Mouse (Mus musculus): ENCODE measurements around the gene Ptprm. TPM values are rescaled to one million over a fixed set of nuclear protein-coding genes. Genes with fewer than 3 reads are reported as not detected.

Gene Ptprm
- polyA plus RNA-seq, 1 experiment from 2014 or later = 35.9 TPM

DNA sequence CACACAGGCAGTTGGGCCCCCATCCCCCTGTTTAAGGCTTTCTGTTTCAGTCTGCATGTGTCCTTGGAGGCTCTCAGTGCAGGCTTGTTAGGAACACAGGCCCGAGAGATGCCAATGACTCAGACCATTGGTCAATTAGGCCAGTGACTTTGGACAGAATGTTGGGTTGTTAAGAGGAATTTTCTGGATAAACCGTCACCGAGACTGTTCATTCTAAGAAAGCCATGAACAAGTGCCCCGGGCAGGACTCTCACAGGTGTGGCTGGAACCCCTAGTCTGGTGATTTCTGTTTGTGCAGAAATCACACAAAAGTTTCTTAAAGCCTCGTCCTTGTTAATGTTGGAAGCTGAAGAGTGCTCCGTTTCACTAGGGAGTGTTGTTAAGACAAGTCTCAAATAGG is 615.9 kb downstream of the Ptprm start:
- Histone ChIP-seq H3K27me3 (replicated peaks; ENCODE audit: insufficient read depth, low read length) (no peaks in the 10 kb centered on the region), H3K27ac (ENCODE audit: low read length) (peak overlapping the region; percentile 77), H3K9ac (replicated peaks; ENCODE audit: low read depth) (no peak overlapping the region), H3K36me3 (ENCODE audit: insufficient read depth, low read length) (no peaks in the 10 kb centered on the region), H3K9me3 (ENCODE audit: low read length) (no peaks in the 10 kb centered on the region), H3K4me3 (ENCODE audit: low read depth, low read length) (no peak overlapping the region), H3K4me2 (replicated peaks; ENCODE audit: low read depth, low read length) (no peak overlapping the region), H3K4me1 (ENCODE audit: insufficient read depth, low read depth, low read length) (no peaks in the 10 kb centered on the region; the same call in 1 of the 2 replicates)
- TF ChIP-seq CTCF (IDR thresholded peaks at IDR 0.05) = no peak
- peak; percentile 22; the same call in 1 of the 2 replicates for TF ChIP-seq EP300 (IDR thresholded peaks at IDR 0.05)
- ATAC-seq (peak; percentile 22), DNase-seq (ENCODE audit: low spot score) (peak; percentile 30)
- WGBS = 60% methylated on average over 6 of the region's 6 CpGs

DNA sequence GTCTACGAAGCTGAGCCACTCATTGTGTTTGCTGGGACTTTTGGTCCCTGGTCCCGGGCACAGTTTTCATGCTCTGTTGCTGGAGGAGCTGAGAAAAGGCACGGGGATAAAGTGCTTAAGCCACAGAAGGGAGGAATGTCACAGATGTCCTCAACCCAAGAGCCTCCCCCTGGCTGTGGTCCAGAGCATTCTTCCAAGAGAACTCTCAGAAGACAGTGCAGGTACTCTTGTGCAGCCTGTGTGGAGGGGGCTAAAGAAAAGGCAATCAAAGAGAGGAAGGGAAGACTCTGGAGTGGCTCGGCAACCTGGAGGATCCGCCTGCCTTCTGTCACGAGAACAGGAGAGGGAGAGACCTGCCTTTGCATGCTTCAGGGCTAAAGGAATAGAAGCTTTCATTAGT is 617.8 kb downstream of the Ptprm start:
- no peaks in the 10 kb centered on the region for H3K9me3 ChIP-seq (ENCODE audit: low read length)
- H3K4me1 ChIP-seq (ENCODE audit: insufficient read depth, low read depth, low read length) = no peaks in the 10 kb centered on the region; the same call in 1 of the 2 replicates
- H3K27me3 ChIP-seq (replicated peaks; ENCODE audit: insufficient read depth, low read length) = no peaks in the 10 kb centered on the region
- no peak for DNase-seq (ENCODE audit: low spot score)
- no peak overlapping the region for H3K9ac ChIP-seq (replicated peaks; ENCODE audit: low read depth)
- H3K4me2 ChIP-seq (replicated peaks; ENCODE audit: low read depth, low read length) = no peak overlapping the region
- no peaks in the 10 kb centered on the region for H3K36me3 ChIP-seq (ENCODE audit: insufficient read depth, low read length)
- H3K4me3 ChIP-seq (ENCODE audit: low read depth, low read length) = no peak overlapping the region
- 45% methylated on average over 6 of the region's 6 CpGs for WGBS
- H3K27ac ChIP-seq (ENCODE audit: low read length) = 0 out of 2 replicates have a peak overlapping the region, but pooled peaks have one; percentile 14
- ATAC-seq = 0 out of 2 replicates have a peak, but pooled peaks have one; percentile 14
- no peak for TF ChIP-seq CTCF (IDR thresholded peaks at IDR 0.05)
- no peak for TF ChIP-seq EP300 (IDR thresholded peaks at IDR 0.05)

DNA sequence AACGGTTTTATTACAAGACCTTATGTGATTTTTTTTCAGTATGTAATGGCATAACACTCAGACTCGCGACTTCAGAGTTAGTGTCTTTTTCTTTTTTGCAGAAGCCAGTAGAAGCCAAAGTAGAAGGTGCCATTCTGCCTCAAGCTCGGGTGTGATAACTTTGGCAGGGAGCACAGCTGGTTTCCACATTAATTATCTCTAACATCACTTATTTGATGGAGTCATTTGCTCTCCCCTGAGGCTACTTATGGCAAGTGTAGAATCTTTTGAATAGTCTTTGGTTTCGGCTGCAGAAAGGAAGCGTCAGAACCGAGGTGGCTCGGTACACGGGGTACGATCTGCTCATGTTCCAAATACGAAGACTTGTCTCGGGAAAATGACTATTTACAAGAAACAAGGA is 620.7 kb downstream of the Ptprm start:
- Histone ChIP-seq H3K9me3 (ENCODE audit: low read length) (no peaks in the 10 kb centered on the region), H3K27me3 (replicated peaks; ENCODE audit: insufficient read depth, low read length) (no peaks in the 10 kb centered on the region), H3K4me2 (replicated peaks; ENCODE audit: low read depth, low read length) (no peak overlapping the region), H3K36me3 (ENCODE audit: insufficient read depth, low read length) (no peaks in the 10 kb centered on the region), H3K4me3 (ENCODE audit: low read depth, low read length) (no peak overlapping the region), H3K4me1 (ENCODE audit: insufficient read depth, low read depth, low read length) (no peaks in the 10 kb centered on the region; the same call in 1 of the 2 replicates), H3K9ac (replicated peaks; ENCODE audit: low read depth) (no peak overlapping the region), H3K27ac (ENCODE audit: low read length) (no peak overlapping the region)
- TF ChIP-seq CTCF (IDR thresholded peaks at IDR 0.05) (no peak), EP300 (IDR thresholded peaks at IDR 0.05) (no peak)
- WGBS = 85% methylated on average over 12 of the region's 12 CpGs
- no peak for DNase-seq (ENCODE audit: low spot score)
- ATAC-seq = no peak

DNA sequence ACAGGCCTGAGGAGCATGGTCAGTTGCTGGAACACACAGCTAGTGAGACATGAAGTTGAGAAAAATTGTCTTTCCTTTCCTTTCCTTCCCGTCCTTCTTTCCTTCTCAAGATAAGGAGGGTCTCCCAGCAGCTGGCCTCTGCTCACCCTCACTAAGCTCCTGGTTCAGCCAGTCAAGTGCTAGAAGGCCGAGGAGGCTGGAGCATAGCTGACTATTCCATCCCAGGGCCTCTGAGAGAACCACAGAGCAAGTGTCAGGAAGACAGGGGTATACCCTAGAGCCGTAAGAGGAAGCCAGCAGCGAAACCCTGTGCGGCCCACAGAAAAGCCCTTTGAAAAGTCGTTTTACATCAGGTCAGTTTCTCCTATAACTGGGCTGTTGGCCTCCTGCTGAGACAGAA is 624.3 kb downstream of the Ptprm start:
- no peak for DNase-seq (ENCODE audit: low spot score)
- Histone ChIP-seq H3K27me3 (replicated peaks; ENCODE audit: insufficient read depth, low read length) (no peaks in the 10 kb centered on the region), H3K4me1 (ENCODE audit: insufficient read depth, low read depth, low read length) (no peaks in the 10 kb centered on the region), H3K9ac (replicated peaks; ENCODE audit: low read depth) (no peak overlapping the region), H3K4me2 (replicated peaks; ENCODE audit: low read depth, low read length) (no peak overlapping the region), H3K27ac (ENCODE audit: low read length) (no peak overlapping the region), H3K9me3 (ENCODE audit: low read length) (no peaks in the 10 kb centered on the region), H3K4me3 (ENCODE audit: low read depth, low read length) (no peak overlapping the region), H3K36me3 (ENCODE audit: insufficient read depth, low read length) (no peaks in the 10 kb centered on the region)
- 71% methylated on average over 6 of the region's 6 CpGs for WGBS
- TF ChIP-seq CTCF (IDR thresholded peaks at IDR 0.05) (no peak), EP300 (IDR thresholded peaks at IDR 0.05) (no peak)
- ATAC-seq = no peak

DNA sequence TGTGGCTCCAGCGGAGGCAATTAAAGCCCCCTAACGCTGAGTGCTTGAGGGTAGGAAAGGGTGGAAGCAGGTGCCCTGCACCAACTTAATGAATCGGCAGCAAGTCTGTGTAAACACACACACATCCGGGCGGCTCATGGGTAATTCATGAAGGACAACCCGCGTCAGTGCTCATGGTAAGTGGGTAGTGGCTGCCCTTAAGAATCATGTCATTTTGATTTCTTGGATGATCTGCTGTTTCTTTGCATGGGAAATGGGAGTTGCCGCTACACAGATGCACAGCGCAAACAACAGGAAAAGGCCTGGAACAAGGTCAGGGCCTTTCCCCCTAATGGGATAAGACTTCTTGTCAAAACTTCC is 633.3 kb downstream of the Ptprm start:
- H3K4me1 ChIP-seq (ENCODE audit: insufficient read depth, low read depth, low read length) = no peaks in the 10 kb centered on the region
- H3K36me3 ChIP-seq (ENCODE audit: insufficient read depth, low read length) = 0 out of 2 replicates have a peak, but pooled peaks cover 3% of the 10 kb centered on the region
- H3K27ac ChIP-seq (ENCODE audit: low read length) = no peak overlapping the region
- TF ChIP-seq EP300 (IDR thresholded peaks at IDR 0.05) (no peak), CTCF (IDR thresholded peaks at IDR 0.05) (no peak)
- no peaks in the 10 kb centered on the region for H3K27me3 ChIP-seq (replicated peaks; ENCODE audit: insufficient read depth, low read length)
- no peak for ATAC-seq
- no peaks in the 10 kb centered on the region for H3K9me3 ChIP-seq (ENCODE audit: low read length)
- no peak overlapping the region for H3K4me3 ChIP-seq (ENCODE audit: low read depth, low read length)
- DNase-seq (ENCODE audit: low spot score) = no peak
- no peak overlapping the region for H3K4me2 ChIP-seq (replicated peaks; ENCODE audit: low read depth, low read length)
- 54% methylated on average over 9 of the region's 9 CpGs for WGBS
- H3K9ac ChIP-seq (replicated peaks; ENCODE audit: low read depth) = no peak overlapping the region

DNA sequence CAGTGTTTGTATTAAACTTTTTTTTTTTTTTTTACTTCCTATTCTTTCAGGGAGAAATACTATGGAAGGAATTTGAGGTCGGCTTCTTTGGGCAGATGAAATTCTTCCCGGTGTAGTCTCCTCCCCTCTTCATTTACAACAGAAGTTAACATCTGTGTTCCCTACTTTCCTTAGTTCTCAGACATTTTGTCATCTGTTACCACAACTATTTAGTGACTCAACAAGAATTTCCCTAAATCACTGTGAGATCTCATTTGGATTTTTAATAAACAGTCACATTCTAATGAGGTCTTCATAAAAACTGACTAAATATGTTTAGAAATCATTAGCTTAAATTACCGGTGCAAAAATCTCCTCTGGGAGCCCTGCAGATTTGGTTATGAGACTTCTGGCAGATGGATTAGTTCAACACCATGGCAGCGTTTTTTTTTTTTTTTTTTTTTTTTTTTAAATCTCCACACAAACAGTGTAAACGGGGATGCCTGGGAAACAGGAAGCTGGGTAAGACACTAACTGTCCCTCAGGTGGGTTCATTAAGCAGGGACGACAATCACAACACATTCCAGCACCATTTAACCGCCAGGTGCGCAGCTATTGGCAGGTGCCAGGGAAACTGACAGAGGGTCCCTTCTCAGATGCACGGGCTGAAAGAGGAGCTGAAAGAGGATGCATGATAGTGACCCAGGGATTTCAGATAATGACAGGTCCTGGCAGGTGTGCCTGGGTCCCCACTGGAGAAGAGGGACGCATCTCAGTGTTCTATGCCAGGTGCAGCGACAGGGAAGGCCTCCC is 633.9 kb downstream of the Ptprm start:
- no peak overlapping the region for H3K4me3 ChIP-seq (ENCODE audit: low read depth, low read length)
- no peaks in the 10 kb centered on the region for H3K4me1 ChIP-seq (ENCODE audit: insufficient read depth, low read depth, low read length)
- TF ChIP-seq EP300 (IDR thresholded peaks at IDR 0.05) = no peak
- TF ChIP-seq CTCF (IDR thresholded peaks at IDR 0.05) = no peak
- H3K27me3 ChIP-seq (replicated peaks; ENCODE audit: insufficient read depth, low read length) = no peaks in the 10 kb centered on the region
- H3K9ac ChIP-seq (replicated peaks; ENCODE audit: low read depth) = no peak overlapping the region
- no peaks in the 10 kb centered on the region for H3K9me3 ChIP-seq (ENCODE audit: low read length)
- 0 out of 2 replicates have a peak, but pooled peaks cover 3% of the 10 kb centered on the region for H3K36me3 ChIP-seq (ENCODE audit: insufficient read depth, low read length)
- DNase-seq (ENCODE audit: low spot score) (no peak), ATAC-seq (no peak)
- H3K4me2 ChIP-seq (replicated peaks; ENCODE audit: low read depth, low read length) = no peak overlapping the region
- WGBS = 52% methylated on average over 11 of the region's 11 CpGs
- H3K27ac ChIP-seq (ENCODE audit: low read length) = no peak overlapping the region
